Mouse (Mus musculus): ENCODE results near the gene Lrpprc.

DNA sequence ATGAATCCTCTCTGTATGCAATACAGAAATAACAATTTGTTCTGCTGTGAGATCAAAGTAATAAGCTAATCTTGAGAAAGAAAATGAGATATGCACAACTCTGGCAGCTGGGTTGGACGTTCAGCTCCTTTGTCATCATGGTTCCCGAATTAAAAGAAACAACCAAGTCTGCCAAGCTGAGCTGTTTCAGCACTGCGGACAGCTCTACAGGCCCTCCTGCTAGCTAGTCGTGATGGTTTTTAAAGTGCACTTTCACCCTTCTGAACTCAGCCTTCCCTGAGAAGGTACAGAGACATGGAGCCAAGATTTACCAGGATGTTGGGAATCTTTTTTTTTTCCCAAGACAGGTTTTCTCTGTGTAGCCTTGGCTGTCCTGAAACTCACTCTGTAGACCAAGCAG lies 30.0 kb upstream of the Lrpprc start:
- TF ChIP-seq CTCF (IDR thresholded peaks at IDR 0.05; ENCODE audit: low read depth, low read length) = no peak
- TF ChIP-seq POLR2A (IDR thresholded peaks at IDR 0.05; ENCODE audit: extremely low read depth, insufficient read depth, low read length) = no peak

Data from liver, adult 2 months (tissue).